Mouse (Mus musculus) kidney, adult 2 months (tissue): ENCODE measurements around the gene Nup93. TPM values are rescaled to one million over a fixed set of nuclear protein-coding genes. Genes with fewer than 3 reads are reported as not detected.

Source experiments
- DNase-seq: peaks from one replicate; pipeline ENCODE4 v3.0.0; 2021
- H3K27ac ChIP-seq: fragments of 200-500 bp; 2 replicates; pipeline ENCODE4 v1.5.1; 2012; ENCODE audit warnings: low read depth, low read length, control low read depth, inconsistent platforms; ENCODE audit not compliant: insufficient read depth
- H3K27me3 ChIP-seq: fragments of 200-500 bp; replicated peaks from 2 replicates; pipeline ENCODE4 v1.6.1; 2012; ENCODE audit warnings: mild to moderate bottlenecking, moderate library complexity, low read length, inconsistent platforms; ENCODE audit not compliant: control insufficient read depth, insufficient read depth
- H3K36me3 ChIP-seq: fragments of 200-500 bp; 2 replicates; pipeline ENCODE4 v1.6.1; 2012; ENCODE audit warnings: mild to moderate bottlenecking, moderate library complexity, low read length, inconsistent platforms; ENCODE audit not compliant: control insufficient read depth, insufficient read depth
- H3K4me1 ChIP-seq: fragments of 200-500 bp; 2 replicates; pipeline ENCODE4 v1.6.1; 2011; ENCODE audit warnings: low read length; ENCODE audit not compliant: control insufficient read depth, insufficient read depth
- H3K4me3 ChIP-seq: fragments of 200-500 bp; 2 replicates; pipeline ENCODE4 v1.5.1; 2011; ENCODE audit warnings: mild to moderate bottlenecking, low read depth, low read length, control low read depth; ENCODE audit not compliant: insufficient read depth
- CTCF ChIP-seq: fragments of 200-500 bp; conservative IDR thresholded peaks from 2 replicates; pipeline ENCODE4 v1.5.1; 2011; ENCODE audit warnings: low read depth, mild to moderate bottlenecking, control low read depth, low read length, moderate library complexity, mixed read lengths; ENCODE audit not compliant: insufficient read depth, insufficient read length
- POLR2A ChIP-seq: fragments of 200-500 bp; IDR thresholded peaks from one replicate; pipeline ENCODE4 v1.6.1; 2011; ENCODE audit warnings: low read depth, low read length, control low read depth
- WGBS: fragments of 180-500 bp; shearing (Covaris S2); methylation state at CpG from one replicate; pipeline ENCODE4 v1.1.7; 2018; 5-methylcytosine and 5-hydroxymethylcytosine counted together
- polyA plus RNA-seq: library from polyadenylated mRNA; depleted of rRNA; stranded (reverse); fragments of >200 nt; gene quantifications from 2 replicates; pipeline ENCODE4 v1.2.3, GENCODE M21; 2012

Gene Nup93
- polyA plus RNA-seq, 1 experiment, result 11.9 TPM

GRCm38 (mm10) chr8:94340796-94341195, 126.4 kb downstream of the Nup93 start:
- TF ChIP-seq POLR2A, result no peak
- no peak for TF ChIP-seq CTCF
- Histone ChIP-seq H3K4me1 (peaks cover 3% of the 10 kb centered on the region; the same call in 1 of the 2 replicates), H3K27me3 (no peaks in the 10 kb centered on the region), H3K4me3 (no peak overlapping the region), H3K36me3 (no peaks in the 10 kb centered on the region), H3K27ac (no peak overlapping the region)
- DNase-seq, result peak; percentile 9
- whole genome bisulfite sequencing, result 76% methylated on average over 7 of the region's 7 CpGs

GRCm38 (mm10) chr8:94342691-94343090, 128.3 kb downstream of the Nup93 start:
- WGBS, result 70% methylated on average over 10 of the region's 10 CpGs
- TF ChIP-seq POLR2A (no peak), CTCF (no peak)
- H3K27ac ChIP-seq, result no peak overlapping the region

DNA sequence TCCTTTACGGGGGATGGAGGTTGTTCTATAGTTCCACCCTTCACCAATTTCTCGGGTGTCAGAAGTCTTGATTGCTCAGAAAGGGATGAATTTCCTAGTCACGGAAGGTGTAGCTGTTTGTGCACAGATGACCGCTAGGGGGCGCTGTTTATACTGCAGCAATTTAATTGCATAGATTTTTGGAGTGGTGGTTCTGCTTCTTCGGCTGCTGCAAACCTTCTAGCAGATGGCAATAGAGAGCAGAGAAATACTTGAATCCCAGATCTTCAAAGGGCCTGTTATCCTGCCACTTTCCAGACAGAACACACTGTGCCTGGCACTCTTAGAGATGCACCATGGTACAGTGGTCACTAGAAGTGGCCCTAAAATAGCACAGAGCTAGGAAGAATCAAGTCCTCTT, 128.9 kb downstream of the Nup93 start:
- Histone ChIP-seq H3K4me3 (no peak overlapping the region), H3K27me3 (no peaks in the 10 kb centered on the region), H3K36me3 (no peaks in the 10 kb centered on the region), H3K27ac (no peak overlapping the region), H3K4me1 (peaks cover 3% of the 10 kb centered on the region; the same call in 1 of the 2 replicates)
- 9% methylated on average over 6 of the region's 6 CpGs for WGBS
- DNase-seq, result peak; percentile 90
- TF ChIP-seq POLR2A, result no peak
- TF ChIP-seq CTCF, result peak; percentile 83

More at GRCm38 (mm10) chr8:94342691-94343090, 128.3 kb downstream of the Nup93 start:
- peak; percentile 54 for DNase-seq
- no peaks in the 10 kb centered on the region for H3K36me3 ChIP-seq
- peaks cover 3% of the 10 kb centered on the region; the same call in 1 of the 2 replicates for H3K4me1 ChIP-seq
- no peak overlapping the region for H3K4me3 ChIP-seq
- no peaks in the 10 kb centered on the region for H3K27me3 ChIP-seq

DNA sequence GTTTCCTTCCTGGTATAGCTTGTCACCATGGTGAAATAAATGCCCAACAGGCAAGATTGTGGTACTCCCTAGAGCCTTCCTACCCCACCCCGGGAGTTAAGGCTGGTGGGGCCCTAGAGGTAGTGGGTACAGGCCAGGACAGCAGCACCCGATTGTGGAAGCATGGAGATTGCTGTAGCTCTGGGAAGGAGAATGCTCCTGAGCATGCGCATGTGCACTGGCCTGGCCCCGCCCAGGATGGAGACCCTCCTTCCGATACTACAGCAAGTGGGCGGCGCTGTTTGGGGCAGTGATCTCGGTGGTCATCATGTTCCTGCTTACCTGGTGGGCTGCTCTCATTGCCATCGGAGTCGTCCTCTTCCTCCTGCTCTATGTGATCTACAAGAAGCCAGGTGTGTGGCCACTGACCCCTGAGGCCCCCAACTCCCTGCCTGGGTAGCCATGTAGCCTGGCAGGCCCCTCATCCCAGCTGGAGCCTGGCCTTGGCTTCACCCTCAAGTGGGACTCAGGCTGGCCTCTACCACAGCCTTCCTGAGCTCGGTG, 129.5 kb downstream of the Nup93 start:
- H3K4me3 ChIP-seq, result no peak overlapping the region
- H3K27ac ChIP-seq, result no peak overlapping the region
- no peaks in the 10 kb centered on the region for H3K36me3 ChIP-seq
- H3K27me3 ChIP-seq, result no peaks in the 10 kb centered on the region
- TF ChIP-seq CTCF (no peak), POLR2A (no peak)
- no peak for DNase-seq
- H3K4me1 ChIP-seq, result peaks cover 3% of the 10 kb centered on the region; the same call in 1 of the 2 replicates
- 78% methylated on average over 11 of the region's 11 CpGs for WGBS

DNA sequence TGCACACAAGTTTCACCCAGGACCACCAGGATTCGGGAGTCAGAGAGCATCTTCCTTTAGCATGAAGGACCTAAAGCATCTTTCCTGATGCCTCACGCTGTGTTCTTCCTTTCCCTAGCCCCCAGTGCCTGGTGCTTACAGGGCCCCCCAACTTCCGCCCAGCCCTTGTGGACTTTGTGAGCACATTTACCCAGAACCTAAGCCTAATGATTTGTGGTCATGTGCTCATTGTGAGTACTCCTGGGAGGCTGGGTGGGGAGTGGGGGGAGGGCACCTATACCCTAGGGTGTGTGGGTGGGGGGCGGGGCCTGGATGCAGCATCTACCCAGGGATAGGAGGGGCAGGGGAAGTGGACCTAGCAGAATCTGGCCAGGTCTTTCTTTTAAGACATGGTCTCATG, 131.3 kb downstream of the Nup93 start:
- TF ChIP-seq POLR2A, result no peak
- no peak for TF ChIP-seq CTCF
- Histone ChIP-seq H3K27ac (no peak overlapping the region), H3K4me3 (no peak overlapping the region), H3K4me1 (peaks cover 3% of the 10 kb centered on the region; the same call in 1 of the 2 replicates), H3K27me3 (no peaks in the 10 kb centered on the region), H3K36me3 (no peaks in the 10 kb centered on the region)
- no peak for DNase-seq
- WGBS, result 91% methylated on average over 4 of the region's 4 CpGs

DNA sequence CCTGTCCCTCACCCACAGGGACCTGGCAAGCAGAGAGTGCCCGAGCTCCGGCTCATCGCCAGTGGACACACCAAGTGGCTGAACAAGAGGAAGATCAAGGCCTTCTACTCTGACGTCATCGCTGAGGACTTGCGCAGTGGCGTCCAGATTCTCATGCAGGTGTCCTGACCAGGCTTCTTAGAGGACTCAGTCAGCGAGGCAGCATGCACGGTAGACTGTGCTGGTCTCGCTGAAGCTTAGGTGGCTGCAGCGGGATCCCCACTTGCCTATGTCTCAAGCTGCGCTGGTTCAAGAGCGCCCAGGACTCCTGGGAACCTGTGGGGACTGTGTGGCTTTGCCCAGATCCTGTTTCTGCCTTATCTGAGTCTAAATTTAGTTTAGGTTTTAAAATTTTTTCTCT, 131.9 kb downstream of the Nup93 start:
- H3K36me3 ChIP-seq, result no peaks in the 10 kb centered on the region
- peaks cover 3% of the 10 kb centered on the region; the same call in 1 of the 2 replicates for H3K4me1 ChIP-seq
- no peak for DNase-seq
- TF ChIP-seq CTCF (no peak), POLR2A (no peak)
- H3K27me3 ChIP-seq, result no peaks in the 10 kb centered on the region
- 88% methylated on average over 13 of the region's 13 CpGs for WGBS
- no peak overlapping the region for H3K4me3 ChIP-seq
- H3K27ac ChIP-seq, result no peak overlapping the region

DNA sequence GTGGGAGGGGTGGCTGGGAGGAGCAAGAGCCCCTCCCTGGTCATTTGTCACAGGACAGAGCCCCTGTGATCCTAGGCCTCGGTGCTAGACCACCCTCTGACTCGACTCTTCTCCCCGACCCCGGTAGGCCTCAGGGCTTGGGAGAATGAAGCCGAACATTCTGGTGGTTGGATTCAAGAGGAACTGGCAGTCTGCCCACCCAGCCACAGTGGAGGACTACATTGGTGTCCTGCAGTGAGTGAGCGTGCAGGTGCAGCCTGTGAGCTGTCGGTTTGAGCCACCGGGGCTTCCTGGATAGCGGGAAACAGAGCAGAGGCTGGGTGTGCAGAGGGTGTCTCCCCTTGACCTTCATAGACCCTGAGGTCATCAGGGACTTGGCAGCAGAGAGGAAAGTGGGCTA, 134.1 kb downstream of the Nup93 start:
- no peaks in the 10 kb centered on the region for H3K36me3 ChIP-seq
- no peak overlapping the region for H3K27ac ChIP-seq
- no peak for TF ChIP-seq CTCF
- TF ChIP-seq POLR2A, result no peak
- peaks cover 2% of the 10 kb centered on the region; the same call in 1 of the 2 replicates for H3K4me1 ChIP-seq
- 69% methylated on average over 9 of the region's 9 CpGs for WGBS
- DNase-seq, result no peak
- no peak overlapping the region for H3K4me3 ChIP-seq
- no peaks in the 10 kb centered on the region for H3K27me3 ChIP-seq

DNA sequence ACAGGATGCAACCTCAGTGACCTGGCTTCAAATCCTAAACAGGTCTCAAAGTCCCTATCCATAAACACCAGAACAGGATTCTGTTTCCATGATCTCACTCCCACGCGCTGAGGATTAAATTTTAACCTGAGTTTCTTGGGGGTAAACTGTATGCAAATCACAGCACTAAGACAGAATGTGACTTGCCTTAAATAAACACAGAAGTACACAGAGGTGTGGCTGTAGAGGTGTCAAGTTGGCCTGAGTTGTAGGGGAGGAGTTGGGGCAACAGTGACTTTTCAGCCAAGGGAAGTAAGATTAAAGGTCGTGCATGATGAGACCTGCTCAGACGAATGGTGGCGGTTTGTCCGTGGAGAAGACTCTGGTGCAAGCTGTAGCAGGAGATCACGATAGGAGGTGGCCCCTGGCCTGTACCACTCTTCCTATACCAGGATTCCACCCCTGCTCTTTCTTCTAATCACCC, 139.7 kb downstream of the Nup93 start:
- TF ChIP-seq POLR2A (no peak), CTCF (no peak)
- Histone ChIP-seq H3K27ac (peak overlapping the region; percentile 94), H3K4me3 (no peak overlapping the region), H3K36me3 (no peaks in the 10 kb centered on the region), H3K27me3 (no peaks in the 10 kb centered on the region), H3K4me1 (peaks cover 25% of the 10 kb centered on the region)
- DNase-seq, result peak; percentile 95
- 23% methylated on average over 7 of the region's 7 CpGs for WGBS
